Mouse (Mus musculus) liver, embryonic 13.5 days (tissue): ENCODE data around the gene Fbxw2. TPM values are rescaled to one million over a fixed set of nuclear protein-coding genes. Genes with fewer than 3 reads are reported as not detected.

Experiments used
- polyA plus RNA-seq: library from polyadenylated mRNA; unstranded; fragments of >200 nt; fragmentation: Nextera tagmentation; extraction: Ambion mirVana; gene quantifications from 2 replicates; pipeline ENCODE4 v1.2.1, GENCODE M21; 2015

Gene Fbxw2
- polyA plus RNA-seq, 1 experiment from 2014 or later, result 57.7 TPM

Other genes starting within 250 kb of the Fbxw2 start
- gene Gapvd1, start 71.1 kb downstream of the Fbxw2 start, polyA plus RNA-seq, result 75.0 and 86.9 TPM in 2 replicates
- gene Hspa5, start 54.3 kb downstream of the Fbxw2 start, polyA plus RNA-seq, result 533 and 680 TPM in 2 replicates
- gene Rabepk, start 26.4 kb downstream of the Fbxw2 start, polyA plus RNA-seq, result 30.6 and 31.1 TPM in 2 replicates
- 0.08 TPM in 1 of 2 replicates, not detected in the other for gene Gm34653, start 6.7 kb upstream of the Fbxw2 start, polyA plus RNA-seq
- gene Cutal, start 48.1 kb upstream of the Fbxw2 start, polyA plus RNA-seq, result 3.4 and 4.4 TPM in 2 replicates
- 93.6 and 106 TPM in 2 replicates for gene Psmd5, start 48.7 kb upstream of the Fbxw2 start, polyA plus RNA-seq
- 2.3 and 3.0 TPM in 2 replicates for gene Phf19, start 87.7 kb upstream of the Fbxw2 start, polyA plus RNA-seq
- 0.14 and 0.15 TPM in 2 replicates for gene Traf1, start 135.5 kb upstream of the Fbxw2 start, polyA plus RNA-seq
- 17.8 and 26.3 TPM in 2 replicates for gene Hc, start 235.1 kb upstream of the Fbxw2 start, polyA plus RNA-seq